Mouse (Mus musculus): ENCODE results near the gene Mcee.

Mcee gene

GRCm38 (mm10) chr7:64392122-64392818, at the start of gene Mcee, which contains the start of gene Mphosph10:
Mcee (plus strand) TSS chr7:64392607.
Mphosph10 (minus strand) TSS chr7:64392268.
- peak; percentile 99 to 100 for DNase-seq

- DNase-seq = no peak
Measured at GRCm38 (mm10) chr7:64347813-64348212, 44.6 kb upstream of the Mcee start.

- no peak for DNase-seq
Measured at GRCm38 (mm10) chr7:64349147-64349861, 43.1 kb upstream of the Mcee start.

- no peak for DNase-seq
Measured at GRCm38 (mm10) chr7:64351087-64351486, 41.3 kb upstream of the Mcee start.

GRCm38 (mm10) chr7:64354206-64354605, 38.2 kb upstream of the Mcee start:
- DNase-seq = no peak

GRCm38 (mm10) chr7:64356661-64357060, 35.7 kb upstream of the Mcee start:
- no peak for DNase-seq

- peak; percentile 12 to 21 for DNase-seq
Measured at GRCm38 (mm10) chr7:64357405-64357804, 35.0 kb upstream of the Mcee start.

- DNase-seq = no peak
Measured at GRCm38 (mm10) chr7:64358666-64359065, 33.7 kb upstream of the Mcee start.

- DNase-seq = no peak
Measured at GRCm38 (mm10) chr7:64359943-64360585, 32.3 kb upstream of the Mcee start.

GRCm38 (mm10) chr7:64360586-64360945, 31.8 kb upstream of the Mcee start:
- no peak for DNase-seq

- DNase-seq = no peak
Measured at GRCm38 (mm10) chr7:64365863-64366262, 26.5 kb upstream of the Mcee start.

- DNase-seq = no peak
Measured at GRCm38 (mm10) chr7:64369841-64370240, 22.6 kb upstream of the Mcee start.

GRCm38 (mm10) chr7:64371940-64372878, 20.2 kb upstream of the Mcee start:
- DNase-seq = no peak

GRCm38 (mm10) chr7:64373147-64373829, 19.1 kb upstream of the Mcee start:
- no peak for DNase-seq

- DNase-seq = peak; percentile 78 to 89
Measured at GRCm38 (mm10) chr7:64373830-64374562, 18.4 kb upstream of the Mcee start, which contains the start of gene Fan1. Fan1 (minus strand) TSS chr7:64374095.

- peak in 1 of 2 experiments; percentile 18 for DNase-seq
Measured at GRCm38 (mm10) chr7:64391479-64391878, 928 bp upstream of the Mcee start.

- no peak for DNase-seq
Measured at GRCm38 (mm10) chr7:64392819-64393151, 378 bp downstream of the Mcee start.

- no peak for DNase-seq
Measured at GRCm38 (mm10) chr7:64400725-64401124, 8.3 kb downstream of the Mcee start.

GRCm38 (mm10) chr7:64402452-64402851, 10.0 kb downstream of the Mcee start:
- DNase-seq = no peak

GRCm38 (mm10) chr7:64403989-64404388, 11.6 kb downstream of the Mcee start:
- no peak for DNase-seq

GRCm38 (mm10) chr7:64424861-64425260, 32.5 kb downstream of the Mcee start:
- no peak for DNase-seq
